ENCODE assay signal across 8 mouse cellular contexts in genomic region chr7:118533178-118533578, GRCm38 (mm10). TPM values are rescaled to one million over a fixed set of nuclear protein-coding genes. Genes with fewer than 3 reads are reported as not detected.
A peak's percentile ranks its signal among the peaks of the same experiment; 100 is the strongest.
DNase-seq lines count a peak whose midpoint lies in the region; ATAC-seq and TF ChIP-seq lines count a peak whose summit lies in the region.

Coq7 (minus strand) TSS chr7:118533356.

- peak within 1 kb of the TSS; percentile 69 for H3K4me3 ChIP-seq in forebrain, embryonic 15.5 days
- H3K4me3 ChIP-seq in liver, embryonic 16.5 days (ENCODE audit: low read depth, low read length) = peak within 1 kb of the TSS; percentile 93
- H3K4me3 ChIP-seq in neural tube, embryonic 12.5 days = peak within 1 kb of the TSS; percentile 71
- peak within 1 kb of the TSS; percentile 62 for H3K4me3 ChIP-seq in thymus, adult 2 months (ENCODE audit: control insufficient read depth, insufficient read depth, low read length)

- H3K36me3 ChIP-seq in forebrain, embryonic 15.5 days = peaks cover 12% of the 10 kb centered on the region; the same call in 1 of the 2 replicates
- H3K36me3 ChIP-seq in liver, embryonic 16.5 days (ENCODE audit: control insufficient read depth, insufficient read depth) = no peaks in the 10 kb centered on the region
- H3K36me3 ChIP-seq in neural tube, embryonic 12.5 days = peaks cover 9% of the 10 kb centered on the region
- no peaks in the 10 kb centered on the region for H3K36me3 ChIP-seq in thymus, adult 2 months (ENCODE audit: control insufficient read depth, insufficient read depth, low read length)

- H3K9ac ChIP-seq in forebrain, embryonic 15.5 days (replicated peaks) = peak within 1 kb of the TSS; percentile 71
- peak within 1 kb of the TSS; percentile 85 for H3K9ac ChIP-seq in liver, embryonic 16.5 days (ENCODE audit: low read depth, low read length)
- peak within 1 kb of the TSS; percentile 68 for H3K9ac ChIP-seq in neural tube, embryonic 12.5 days

- H3K9me3 ChIP-seq in forebrain, embryonic 15.5 days = no peaks in the 10 kb centered on the region
- H3K9me3 ChIP-seq in liver, embryonic 16.5 days (replicated peaks; ENCODE audit: control insufficient read depth, low read length) = no peaks in the 10 kb centered on the region
- no peaks in the 10 kb centered on the region for H3K9me3 ChIP-seq in neural tube, embryonic 12.5 days

- peak; percentile 100 for ATAC-seq in forebrain, embryonic 15.5 days (replicated peaks)
- peak; percentile 99 for ATAC-seq in liver, embryonic 16.5 days (ENCODE audit: low read depth)
- peak; percentile 100 for ATAC-seq in neural tube, embryonic 12.5 days (ENCODE audit: low FRiP score, low read depth)

- peak; percentile 100 for DNase-seq in Muller cell, postnatal 12 days (ENCODE audit: inconsistent ontology term)
- DNase-seq in cerebellum, adult 18-20 months = peak; percentile 95
- DNase-seq in heart, postnatal 14 days = peak; percentile 91 to 94
- DNase-seq in large intestine, adult 2 months (ENCODE audit: low read depth, low spot score) = peak; percentile 99
- DNase-seq in thymus, adult 2 months = peak; percentile 92

- no peak for TF ChIP-seq CTCF in thymus, adult 2 months (IDR thresholded peaks at IDR 0.05; ENCODE audit: borderline replicate concordance, control insufficient read depth, extremely low read depth, insufficient read depth, low read length, poor library complexity)

- no peak for TF ChIP-seq POLR2A in thymus, adult 2 months (IDR thresholded peaks at IDR 0.05; ENCODE audit: control insufficient read depth, extremely low read depth, insufficient read depth, low read length, poor library complexity)

- intact Hi-C loops in heart, postnatal 14 days (cut with DNase I) = loop anchor here (10.0 kb wide), 1 partner anchor 408 kb away; the partner anchor contains the start of gene Arl6ip1

- H3K27me3 ChIP-seq in forebrain, embryonic 15.5 days = no peaks in the 10 kb centered on the region
- H3K27me3 ChIP-seq in liver, embryonic 16.5 days (ENCODE audit: control insufficient read depth, insufficient read depth, low read depth, low read length) = no peaks in the 10 kb centered on the region
- H3K27me3 ChIP-seq in neural tube, embryonic 12.5 days (replicated peaks) = no peaks in the 10 kb centered on the region
- H3K27me3 ChIP-seq in thymus, adult 2 months (ENCODE audit: control insufficient read depth, insufficient read depth, low read length) = no peaks in the 10 kb centered on the region

- peak within 1 kb of the TSS; percentile 66 for H3K4me2 ChIP-seq in forebrain, embryonic 15.5 days (replicated peaks)
- H3K4me2 ChIP-seq in liver, embryonic 16.5 days (ENCODE audit: low read depth, low read length) = peak within 1 kb of the TSS; percentile 83
- H3K4me2 ChIP-seq in neural tube, embryonic 12.5 days (replicated peaks) = peak within 1 kb of the TSS; percentile 69

- H3K4me1 ChIP-seq in forebrain, embryonic 15.5 days = peaks cover 10% of the 10 kb centered on the region; the same call in 1 of the 2 replicates
- no peaks in the 10 kb centered on the region; the same call in 1 of the 2 replicates for H3K4me1 ChIP-seq in liver, embryonic 16.5 days (ENCODE audit: control insufficient read depth, low read depth, low read length)
- H3K4me1 ChIP-seq in neural tube, embryonic 12.5 days = no peaks in the 10 kb centered on the region
- no peaks in the 10 kb centered on the region for H3K4me1 ChIP-seq in thymus, adult 2 months (replicated peaks; ENCODE audit: control insufficient read depth, insufficient read depth, low read length)

- 0% methylated on average over 31 of the region's 31 CpGs for WGBS in forebrain, embryonic 15.5 days
- WGBS in large intestine, adult 2 months = under 1% methylated on average over 31 of the region's 31 CpGs
- 0% methylated on average over 31 of the region's 31 CpGs for WGBS in liver, embryonic 16.5 days (ENCODE audit: insufficient replicate concordance)
- WGBS in neural tube, embryonic 12.5 days = 0% methylated on average over 31 of the region's 31 CpGs
- WGBS in thymus, adult 2 months = under 1% methylated on average over 31 of the region's 31 CpGs

- H3K27ac ChIP-seq in forebrain, embryonic 15.5 days (replicated peaks) = peak within 1 kb of the TSS; percentile 96
- H3K27ac ChIP-seq in liver, embryonic 16.5 days (ENCODE audit: low read length) = peak within 1 kb of the TSS; percentile 92
- peak within 1 kb of the TSS; percentile 90 for H3K27ac ChIP-seq in neural tube, embryonic 12.5 days
- H3K27ac ChIP-seq in thymus, adult 2 months (ENCODE audit: control insufficient read depth, insufficient read depth, low read length) = peak within 1 kb of the TSS; percentile 34; the same call in 1 of the 2 replicates

RNA-seq across cellular contexts. Expression of gene Coq7, which starts in this region (rescaled TPM):
- polyA plus RNA-seq in forebrain, embryonic 15.5 days (2015; fragmentation: Nextera tagmentation; extraction: Ambion mirVana) = 79.1 and 85.4 TPM in 2 replicates
- total RNA-seq in heart, postnatal 14 days (2021) = 100 to 1,000 TPM in 1 of 2 experiments, 10 to 100 TPM in 1; 91.9 to 101 TPM
- 54.1 and 59.3 TPM in 2 replicates for polyA plus RNA-seq in large intestine, adult 2 months (2012; rRNA removed)
- 31.5 and 32.7 TPM in 2 replicates for polyA plus RNA-seq in liver, embryonic 16.5 days (2015; fragmentation: Nextera tagmentation; extraction: Ambion mirVana)
- polyA plus RNA-seq in neural tube, embryonic 12.5 days (2016; fragmentation: Nextera tagmentation; extraction: Ambion mirVana) = 100 and 101 TPM in 2 replicates
- polyA plus RNA-seq in thymus, adult 2 months (2012; rRNA removed) = 34.6 and 38.1 TPM in 2 replicates

Comparison
In these comparisons a context has a peak if more than half of its experiments do, and no peak if none do; other contexts are left out.
1. Peak in every context shown above with its lines: DNase-seq, ATAC-seq, H3K4me3 ChIP-seq and H3K27ac ChIP-seq.
2. H3K27ac ChIP-seq: peak in every context shown above with its lines; median percentile 96 in forebrain, embryonic 15.5 days; 92 in liver, embryonic 16.5 days; 90 in neural tube, embryonic 12.5 days; 34 in thymus, adult 2 months.